Mouse (Mus musculus): ENCODE data around the gene Gskip. TPM values are rescaled to one million over a fixed set of nuclear protein-coding genes. Genes with fewer than 3 reads are reported as not detected.

Gskip gene
- 18.2 and 18.4 TPM in 2 replicates for polyA plus RNA-seq (2012; rRNA removed)

DNA sequence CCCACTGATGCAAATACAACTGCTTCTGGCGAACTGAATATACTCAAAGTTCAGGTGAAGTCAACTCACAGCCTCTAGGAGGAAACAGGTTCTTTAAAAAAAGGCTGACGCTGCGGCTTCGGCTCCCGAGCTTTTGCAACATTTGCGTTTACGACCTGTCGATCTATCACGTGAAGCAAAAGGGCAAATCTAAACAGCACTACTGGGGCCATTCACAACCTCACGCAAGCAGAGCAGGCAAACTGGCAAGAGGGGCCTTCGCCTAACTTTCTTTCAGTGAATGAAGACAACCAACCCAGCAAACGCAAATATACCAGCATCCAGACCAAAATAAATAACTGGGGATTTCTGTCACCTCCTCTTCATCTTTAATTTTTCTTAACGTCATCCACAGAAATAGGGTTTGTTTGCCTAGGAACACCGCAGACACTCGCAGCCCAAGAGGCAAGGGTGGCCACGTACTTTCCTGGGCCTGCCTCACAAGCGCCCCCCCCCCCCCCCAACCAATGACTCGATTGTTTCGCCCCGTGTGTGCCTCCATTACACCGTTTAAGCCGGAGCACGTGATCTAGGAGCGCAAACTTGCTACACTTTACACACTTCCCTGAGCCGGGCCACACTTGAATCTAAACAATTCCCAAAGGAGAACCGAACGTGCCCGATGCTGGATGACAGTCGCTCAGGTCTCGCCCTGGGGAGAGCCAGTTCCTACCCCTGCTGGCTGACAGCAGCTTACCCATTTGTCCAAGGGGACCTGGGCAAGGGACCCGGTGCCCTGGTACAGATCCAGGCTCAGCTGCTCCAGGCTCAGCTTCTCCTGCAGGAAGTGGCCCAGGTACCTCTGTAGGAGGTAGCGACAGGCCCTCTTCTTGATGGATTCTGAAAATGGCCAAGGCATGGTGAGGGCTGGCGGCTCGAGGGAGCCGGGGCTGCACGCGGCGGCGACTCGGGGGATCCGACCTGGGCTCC lies at the start of gene Gskip:
Gskip (plus strand) TSS at position 897 of the 969 bp plus-strand sequence.
- DNase-seq (ENCODE audit: low spot score) = no peak

DNA sequence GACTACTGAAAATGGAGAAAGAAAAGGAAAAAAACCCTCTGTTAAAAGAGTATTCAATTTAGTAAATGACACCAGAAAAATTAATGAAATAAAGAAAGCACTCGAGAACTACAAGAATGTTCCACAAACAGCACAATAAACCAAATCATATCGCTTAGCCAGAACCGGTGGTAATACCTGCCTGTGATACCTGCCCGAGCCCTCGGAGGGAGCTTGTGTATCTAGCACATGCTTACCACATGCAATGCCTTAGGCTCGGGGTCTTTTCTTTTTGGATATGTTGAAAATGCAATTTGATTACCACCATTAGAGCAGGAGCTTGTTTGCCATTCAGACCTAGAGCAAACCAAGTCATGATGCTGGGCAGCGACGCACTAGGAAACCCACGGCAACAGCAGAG lies 48.1 kb upstream of the Gskip start:
- DNase-seq (ENCODE audit: low spot score) = no peak

DNA sequence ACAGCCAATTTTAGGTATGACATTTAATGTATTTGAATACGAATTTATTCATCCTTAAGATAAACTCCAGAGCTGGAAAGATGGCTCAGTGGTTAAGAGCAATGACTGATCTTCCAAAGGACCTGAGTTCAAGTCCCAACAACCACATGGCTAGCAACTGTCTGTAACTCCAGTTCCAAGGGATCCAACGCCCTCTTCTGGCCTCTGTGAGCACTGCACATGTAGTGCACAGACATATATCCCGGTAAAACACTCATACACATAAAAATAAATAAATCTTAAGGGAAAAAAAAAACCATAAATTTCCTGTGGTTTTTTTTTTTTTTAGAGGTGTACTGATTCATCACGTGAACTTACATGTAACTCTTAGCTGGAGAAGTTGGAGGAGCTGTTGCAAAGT lies 47.1 kb upstream of the Gskip start:
- DNase-seq (ENCODE audit: low spot score) = no peak

DNA sequence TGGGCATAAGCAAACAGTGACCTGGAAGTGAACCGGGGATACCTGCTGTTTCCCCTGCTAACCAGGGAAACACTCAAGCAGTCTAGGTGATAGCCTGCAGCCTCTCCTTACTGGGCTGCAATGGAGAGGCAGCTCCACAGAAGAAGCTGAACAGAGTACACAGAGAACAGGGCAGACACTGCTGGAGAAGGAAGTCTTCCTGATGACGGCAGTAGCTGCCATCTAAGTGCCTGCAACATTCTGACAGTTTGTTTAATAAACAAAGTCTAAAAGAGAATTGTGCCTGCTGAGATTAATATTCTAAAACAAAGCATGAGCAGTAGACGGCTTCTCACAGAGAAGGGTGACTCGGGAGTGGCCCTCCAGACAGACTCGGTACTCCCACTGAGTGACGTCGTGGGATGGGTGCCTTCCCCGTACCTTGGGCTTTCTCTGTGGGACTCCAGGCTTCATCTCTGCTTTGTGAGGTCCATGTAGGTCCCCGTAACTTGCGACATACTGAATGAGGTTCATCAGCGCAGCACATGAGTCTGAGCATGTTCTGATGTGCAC lies 41.8 kb upstream of the Gskip start:
- no peak for DNase-seq (ENCODE audit: low spot score)

DNA sequence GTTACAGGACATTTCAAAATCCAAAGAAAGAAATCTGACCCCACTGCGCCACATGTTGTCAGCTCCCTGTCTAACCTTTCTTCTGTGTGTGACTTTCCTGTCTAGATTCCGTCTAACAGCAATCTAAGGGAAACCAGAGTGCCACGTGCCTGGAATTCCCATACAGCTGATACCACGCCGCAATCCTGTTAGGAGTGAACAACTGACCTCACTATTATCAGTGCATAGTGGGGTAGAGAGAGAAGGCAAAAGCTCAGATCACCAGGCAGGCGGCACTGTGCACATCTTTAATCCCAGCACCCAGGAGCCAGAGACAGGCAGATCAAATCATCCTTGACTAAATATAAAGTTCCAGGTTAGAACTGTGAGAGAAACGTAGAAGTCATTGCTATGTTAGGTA lies 28.8 kb upstream of the Gskip start:
- DNase-seq (ENCODE audit: low spot score) = no peak

DNA sequence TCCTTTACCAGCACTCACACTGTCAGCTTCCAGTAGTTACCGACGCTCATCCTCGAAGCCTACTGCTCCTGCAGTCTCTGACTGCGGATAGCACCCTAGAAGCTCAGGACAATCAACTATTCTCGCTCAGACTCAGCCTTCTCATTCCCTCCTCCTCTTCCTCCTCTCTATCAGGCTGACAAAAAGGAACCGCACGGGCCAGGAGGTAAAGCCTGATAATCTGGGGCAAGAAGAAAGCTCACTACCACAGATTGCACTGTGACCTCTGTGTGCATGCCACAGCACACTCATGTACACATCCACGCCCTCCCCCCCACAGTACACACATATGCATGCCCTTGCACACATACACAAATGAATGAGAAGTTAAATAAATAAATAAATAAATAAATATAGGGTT lies 8.4 kb upstream of the Gskip start:
- DNase-seq (ENCODE audit: low spot score) = no peak

DNA sequence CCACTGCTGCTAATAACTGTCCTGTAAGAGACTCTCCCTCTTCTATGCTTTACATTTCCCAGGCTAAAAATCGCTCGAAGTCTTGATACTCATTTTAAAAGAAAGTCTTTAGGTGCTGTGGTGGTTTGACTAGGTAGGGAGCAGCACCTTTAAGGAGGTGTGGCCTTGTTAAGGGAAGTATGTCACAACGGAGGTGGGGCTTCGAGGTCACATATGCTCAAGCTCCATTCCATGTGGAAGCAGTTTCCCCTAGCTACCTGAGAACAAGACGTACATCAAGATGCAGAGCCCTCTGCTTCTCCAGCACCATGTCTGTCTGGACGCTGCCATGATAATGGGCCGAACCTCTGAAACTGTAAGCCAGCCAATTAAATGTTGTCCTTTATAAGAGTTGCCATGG lies 6.4 kb upstream of the Gskip start:
- no peak for DNase-seq (ENCODE audit: low spot score)

DNA sequence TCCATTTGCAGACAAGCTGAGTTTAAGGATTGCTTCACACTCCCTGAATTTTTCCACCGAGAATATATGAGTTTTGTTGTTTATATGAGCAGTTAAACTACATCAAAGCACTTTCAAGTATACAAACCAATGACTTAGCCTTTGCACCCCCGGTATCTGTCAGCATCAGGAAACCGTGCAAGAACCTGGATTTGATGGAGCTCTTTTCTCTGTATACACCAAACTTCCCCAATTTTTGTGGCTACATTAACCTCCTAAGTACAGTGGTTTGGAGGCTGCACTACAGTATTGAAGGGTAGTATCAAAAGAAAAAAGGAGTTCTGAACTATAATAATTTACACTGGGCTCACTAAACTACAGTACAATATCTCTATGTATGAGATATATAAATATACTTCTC lies 5.9 kb upstream of the Gskip start:
- no peak for DNase-seq (ENCODE audit: low spot score)

DNA sequence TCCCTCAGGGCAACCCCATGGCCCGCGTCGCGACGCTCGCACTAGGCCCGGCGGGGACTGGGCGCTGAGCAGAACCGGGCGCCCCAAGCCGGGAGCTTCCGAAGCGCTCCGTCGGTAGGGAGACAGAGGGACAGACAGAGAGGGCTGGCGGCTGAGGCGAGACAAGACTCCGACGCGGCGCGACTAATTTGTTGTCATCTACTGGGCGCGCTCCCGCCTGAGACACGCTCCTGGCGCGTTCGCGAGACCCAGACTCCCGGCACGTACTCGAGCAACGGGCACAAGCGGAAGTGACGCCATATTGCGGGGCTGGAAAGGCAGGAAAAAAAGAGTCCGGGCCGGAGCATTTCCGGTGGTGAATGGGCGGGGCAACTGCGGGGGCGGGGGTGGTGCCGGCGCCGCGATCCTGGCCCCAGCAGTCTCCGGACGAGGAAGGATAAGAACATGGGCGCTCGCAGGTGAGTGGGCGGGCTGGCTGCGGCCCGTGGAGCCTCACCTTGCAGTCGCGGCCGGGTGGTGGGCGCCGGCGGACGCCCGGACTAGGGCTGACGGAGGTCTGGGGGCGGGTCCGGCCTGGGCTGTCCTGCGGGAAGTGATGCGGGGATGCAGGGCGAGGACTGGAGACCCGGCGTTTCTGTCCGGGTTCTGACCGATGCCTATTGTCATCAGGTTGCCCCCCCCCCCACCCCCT lies 517 bp downstream of the Gskip start, which contains the start of gene Atg2b:
Atg2b (minus strand) TSS at position 211 of the 691 bp plus-strand sequence.
- peak; percentile 85 for DNase-seq (ENCODE audit: low spot score)

DNA sequence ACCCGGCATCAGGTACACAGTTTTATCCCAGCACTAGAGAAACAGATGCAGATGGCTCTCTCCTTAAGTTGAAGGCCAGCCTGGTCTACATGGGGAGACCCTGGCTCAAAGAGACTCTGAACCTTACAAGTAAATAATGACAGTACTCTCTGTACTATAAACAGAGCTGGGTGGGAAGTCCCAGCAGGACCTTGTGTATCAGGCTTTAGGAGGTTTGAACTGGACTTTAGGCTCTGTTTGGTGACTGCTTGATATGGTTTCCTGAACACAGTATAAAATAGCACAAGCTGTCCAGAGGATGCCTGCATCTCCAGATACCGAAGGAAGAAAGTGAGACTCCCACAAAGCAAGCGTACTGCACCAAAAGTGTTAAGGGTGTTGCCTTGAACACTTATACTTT lies 2.2 kb downstream of the Gskip start:
- DNase-seq (ENCODE audit: low spot score) = no peak

DNA sequence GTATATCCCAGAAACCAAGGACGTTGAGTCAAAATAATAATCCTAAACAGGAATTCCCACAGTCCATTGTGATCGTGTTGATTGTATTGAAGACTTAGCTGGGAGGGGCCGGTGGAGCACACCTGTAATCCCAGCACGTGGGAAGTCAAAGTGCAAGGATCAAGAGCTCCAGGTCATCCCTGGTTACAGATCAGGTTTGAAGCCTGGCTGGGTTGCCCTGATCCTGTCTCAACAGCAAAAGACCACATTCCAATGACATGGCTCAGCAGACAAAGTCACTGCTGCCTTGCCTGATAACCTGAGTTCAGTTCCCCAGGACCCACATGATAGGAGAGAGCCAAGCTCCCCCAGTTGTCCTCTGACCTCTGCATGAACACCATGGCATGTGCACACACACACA lies 2.8 kb downstream of the Gskip start:
- DNase-seq (ENCODE audit: low spot score) = no peak

DNA sequence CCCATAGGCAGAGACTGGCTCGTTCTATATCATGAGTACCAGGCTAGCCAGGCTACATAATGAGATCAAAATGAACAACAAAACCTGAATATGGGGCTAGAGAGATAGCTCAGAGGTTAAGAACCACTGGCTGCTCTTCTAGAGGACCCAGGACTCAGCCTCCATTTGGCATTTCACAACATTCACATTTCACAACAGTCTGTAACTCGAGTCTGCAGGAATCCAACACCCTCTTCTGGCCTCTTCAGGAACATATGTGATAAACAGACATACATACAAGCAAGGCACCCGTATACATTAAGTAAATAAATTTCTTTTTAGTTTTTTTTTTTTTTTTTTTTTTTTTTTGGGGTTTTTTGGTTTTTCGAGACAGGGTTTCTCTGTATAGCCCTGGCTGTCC lies 3.9 kb downstream of the Gskip start:
- no peak for DNase-seq (ENCODE audit: low spot score)

DNA sequence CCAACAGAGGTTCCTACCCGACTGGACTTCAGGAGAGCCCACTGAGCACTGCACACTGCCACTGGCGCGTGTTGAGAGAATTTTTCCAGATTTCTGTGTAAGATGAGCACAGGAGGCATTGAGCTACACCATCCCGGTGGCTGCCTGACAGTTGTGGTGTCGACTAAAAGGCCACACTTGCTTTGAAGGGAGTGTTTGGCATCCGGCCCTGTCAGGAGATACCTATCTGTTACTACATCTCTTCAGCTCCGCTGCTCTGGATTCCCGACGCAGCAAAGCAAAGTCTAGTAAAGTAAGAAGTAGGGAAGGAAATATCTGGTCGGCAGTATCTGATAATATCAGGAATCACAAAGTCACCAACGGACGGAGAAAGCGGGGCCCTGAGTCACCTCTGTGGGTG lies 4.8 kb downstream of the Gskip start:
- DNase-seq (ENCODE audit: low spot score) = no peak

DNA sequence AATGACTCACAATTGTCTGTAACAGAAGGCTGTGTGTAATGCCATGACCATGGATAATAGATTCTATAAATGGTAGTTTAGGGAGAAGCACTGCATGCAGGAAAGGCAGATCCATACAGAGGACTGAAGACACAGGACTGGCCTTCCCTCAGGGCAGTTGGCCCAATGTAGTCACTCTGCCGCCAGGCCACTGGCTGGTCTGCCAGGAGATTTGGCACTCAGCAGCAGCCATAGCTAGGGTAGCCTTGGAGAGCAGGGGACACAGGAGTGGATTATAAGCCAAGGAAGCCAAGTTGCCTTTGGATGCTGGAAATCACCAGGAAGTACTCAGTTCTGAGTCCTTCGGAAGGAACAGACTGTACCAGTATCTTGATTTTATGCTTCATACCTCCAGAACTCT lies 9.4 kb downstream of the Gskip start:
- no peak for DNase-seq (ENCODE audit: low spot score)

DNA sequence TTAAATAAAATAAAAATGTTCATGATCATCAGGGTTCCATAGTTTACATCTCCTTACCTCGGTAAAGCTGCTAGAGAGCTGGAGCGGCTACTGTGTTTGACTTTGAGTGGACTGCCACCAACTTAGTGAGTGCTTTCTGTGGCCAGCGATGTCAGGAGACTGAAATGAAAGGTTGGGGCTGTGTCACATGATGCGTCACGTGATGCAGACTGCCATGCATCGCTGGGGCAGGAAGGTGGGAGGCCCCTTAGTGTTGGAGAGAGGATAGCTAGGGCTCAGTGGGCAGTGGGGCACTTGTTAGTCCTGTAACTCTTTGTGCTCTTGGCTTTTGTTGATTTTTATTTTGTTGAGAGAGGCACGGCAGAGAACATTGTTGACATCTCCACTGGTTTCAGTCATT lies 11.2 kb downstream of the Gskip start:
- DNase-seq (ENCODE audit: low spot score) = no peak

DNA sequence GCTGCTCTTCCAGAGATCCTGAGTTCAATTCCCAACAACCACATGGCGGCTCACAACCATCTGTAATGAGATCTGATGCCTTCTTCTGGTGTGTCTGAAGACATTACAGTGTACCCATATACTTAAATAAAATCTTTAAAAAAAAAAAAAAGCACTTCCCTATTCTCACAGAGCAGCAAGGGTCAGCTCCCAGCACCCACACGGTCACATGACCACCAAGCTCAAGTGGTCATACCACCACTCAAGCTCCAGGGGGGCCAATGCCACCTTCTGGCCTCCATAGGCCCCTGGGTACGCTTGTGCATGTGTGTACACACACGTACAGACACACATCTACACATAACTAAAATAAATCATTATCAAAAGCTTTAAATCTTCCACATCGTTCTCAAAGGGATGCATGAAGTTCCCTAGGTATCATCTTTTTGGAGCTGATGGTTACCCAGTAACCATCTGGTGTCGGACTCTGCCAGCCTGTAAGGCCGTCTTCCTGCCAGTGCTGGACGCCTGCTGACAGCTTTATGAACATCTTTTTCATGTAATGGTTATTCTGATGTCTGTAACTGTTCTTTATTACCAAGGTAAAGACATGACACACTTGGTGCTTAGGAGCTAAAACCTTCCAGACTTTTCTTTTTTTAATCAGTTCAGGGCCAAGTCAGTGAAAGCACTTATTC lies 12.6 kb downstream of the Gskip start:
- no peak for DNase-seq (ENCODE audit: low spot score)

DNA sequence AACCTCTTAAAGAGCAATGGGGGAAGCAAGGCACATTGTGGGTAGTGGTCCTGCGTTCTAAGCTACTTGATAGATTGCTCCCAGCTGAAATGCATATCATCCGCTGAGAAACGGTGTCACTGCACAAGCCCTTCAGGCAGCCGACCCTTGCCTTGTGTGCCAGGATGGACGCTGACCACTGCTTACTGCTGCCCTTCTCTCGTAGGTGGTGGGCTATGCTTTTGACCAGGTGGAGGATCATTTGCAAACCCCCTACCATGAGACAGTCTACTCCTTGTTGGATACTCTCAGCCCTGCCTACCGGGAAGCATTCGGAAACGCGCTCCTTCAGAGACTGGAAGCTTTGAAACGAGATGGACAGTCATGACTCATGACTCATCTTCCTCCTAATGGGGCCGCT lies 15.8 kb downstream of the Gskip start:
- DNase-seq (ENCODE audit: low spot score) = no peak

DNA sequence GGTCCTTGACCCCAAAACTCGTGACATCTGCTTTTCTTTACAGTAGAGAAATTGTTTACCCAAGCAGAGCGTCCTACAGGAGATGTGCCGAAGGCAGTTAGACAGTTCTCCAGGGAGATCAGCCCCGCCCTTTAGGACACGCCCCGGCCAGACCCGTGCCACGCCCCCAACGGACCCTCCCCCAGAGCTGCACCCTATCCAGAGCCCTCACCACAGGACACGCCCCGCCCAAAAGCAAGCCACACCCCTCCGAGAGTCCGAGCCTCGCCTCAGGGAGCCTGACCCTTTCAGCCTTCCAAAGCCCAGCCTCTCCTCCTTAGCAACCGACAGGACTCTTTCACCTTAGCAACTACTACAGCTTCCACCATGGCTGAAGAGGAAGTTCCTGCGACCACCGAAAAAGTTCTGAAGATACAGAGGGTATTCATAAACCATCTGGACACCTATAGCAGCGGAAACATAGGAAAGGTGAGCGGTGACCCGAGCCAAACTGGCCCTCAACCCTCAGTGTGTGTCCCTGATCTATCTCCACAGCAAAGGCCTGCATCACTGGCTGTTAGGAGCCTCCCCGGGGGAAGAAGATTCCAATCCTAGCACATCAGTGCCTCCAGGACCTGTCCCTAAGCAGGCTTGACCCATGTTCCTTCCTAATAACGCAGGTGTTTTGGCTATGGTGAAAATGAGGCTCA lies 21.3 kb downstream of the Gskip start, which contains the start of gene Ak7:
Ak7 (plus strand) TSS at position 178 of the 689 bp plus-strand sequence.
- no peak for DNase-seq (ENCODE audit: low spot score)

DNA sequence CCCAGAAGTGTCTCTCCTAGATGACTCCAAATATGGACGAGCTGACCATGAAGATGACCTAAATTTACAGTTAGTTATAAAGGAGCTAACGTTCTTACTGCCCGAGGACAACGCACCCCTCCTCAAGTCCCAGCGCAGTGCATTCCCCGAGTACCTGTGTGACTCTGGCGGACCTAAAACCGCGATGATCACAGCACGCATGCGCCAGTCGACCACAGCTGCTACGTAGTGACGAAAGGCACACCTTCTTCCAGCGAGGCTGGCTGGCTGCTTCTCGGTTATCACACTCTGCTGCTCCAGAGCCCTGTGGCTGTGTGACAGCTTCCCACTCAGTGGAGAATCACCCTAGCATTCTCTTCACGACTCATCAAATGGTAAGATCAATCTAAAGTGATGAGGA lies 34.0 kb downstream of the Gskip start:
- DNase-seq (ENCODE audit: low spot score) = no peak

DNA sequence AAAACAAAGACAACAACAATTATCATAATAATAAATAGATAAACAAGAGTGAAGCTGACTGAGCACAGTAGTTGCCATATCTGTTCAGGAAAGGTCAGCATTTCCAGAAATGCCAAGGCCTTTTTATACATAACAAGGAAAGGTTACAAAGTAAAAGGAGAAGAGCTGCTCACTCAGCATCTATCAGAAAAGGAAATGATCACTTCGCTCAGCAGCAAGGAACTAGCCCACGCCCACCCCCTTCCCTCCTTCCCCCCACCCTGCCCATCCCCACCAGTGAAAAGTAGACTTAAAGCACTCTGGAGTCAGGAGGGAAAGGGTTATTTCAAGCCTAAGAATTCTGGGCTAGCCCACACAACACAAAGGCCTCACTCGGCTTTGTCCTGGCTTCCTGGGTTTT lies 35.6 kb downstream of the Gskip start:
- DNase-seq (ENCODE audit: low spot score) = no peak

DNA sequence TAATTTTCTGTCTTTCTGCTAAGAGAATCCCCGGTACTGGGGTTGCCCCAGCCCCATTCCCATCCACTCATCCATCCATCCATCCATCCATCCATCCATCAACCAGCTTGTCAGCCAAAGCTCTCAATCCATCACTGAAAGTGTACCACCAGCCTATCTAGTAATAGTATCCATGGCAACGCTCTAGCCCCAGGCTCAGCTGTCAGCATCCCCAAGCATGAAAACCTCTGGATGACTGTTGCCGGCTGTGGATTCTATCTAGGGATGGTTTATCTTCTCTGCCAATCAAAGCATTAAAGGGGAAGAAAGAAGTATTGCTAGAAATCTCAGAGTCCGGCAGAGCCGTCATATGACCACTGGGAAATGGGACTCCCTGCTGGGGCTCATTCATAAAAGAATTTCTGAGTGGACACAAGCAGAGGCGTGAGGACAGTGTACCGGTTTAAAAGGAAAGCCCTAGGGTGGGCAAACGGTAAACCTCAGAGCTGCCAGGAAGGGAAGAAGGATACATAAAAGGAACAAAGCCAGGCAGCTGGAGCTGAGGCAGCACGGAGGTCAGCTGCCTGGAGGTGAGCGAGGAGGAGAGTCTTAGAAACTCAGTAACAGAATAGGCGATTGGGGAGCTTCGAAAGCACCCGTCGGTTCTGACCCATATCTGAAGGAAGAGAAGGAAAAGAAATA lies 37.0 kb downstream of the Gskip start:
- DNase-seq (ENCODE audit: low spot score) = no peak
